Mouse (Mus musculus): ENCODE measurements around the gene Zmym2. TPM values are rescaled to one million over a fixed set of nuclear protein-coding genes. Genes with fewer than 3 reads are reported as not detected.

Zmym2 gene
- total RNA-seq, 2 experiments from 2014 or later: 35.2 to 37.1 TPM

DNA sequence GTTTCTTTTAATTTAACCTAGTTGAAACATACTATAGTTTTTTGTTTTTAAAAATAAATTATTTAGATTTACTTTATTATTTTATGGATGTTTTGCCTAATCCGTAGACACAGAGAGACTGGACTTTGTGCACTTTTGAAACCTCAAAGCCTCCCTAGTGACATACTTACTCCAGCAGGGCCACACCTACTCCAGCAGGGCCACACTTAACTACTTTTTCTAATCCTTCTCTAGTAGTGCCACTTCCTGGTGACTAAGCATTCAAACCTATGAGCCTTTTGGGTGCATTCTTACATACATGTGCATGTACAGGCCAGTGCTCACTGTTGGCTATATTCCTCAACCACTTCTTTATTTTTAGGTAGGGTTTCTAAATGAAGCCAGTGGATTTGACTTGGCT, 19.2 kb downstream of the Zmym2 start:
- DNase-seq (ENCODE audit: low spot score): no peak

DNA sequence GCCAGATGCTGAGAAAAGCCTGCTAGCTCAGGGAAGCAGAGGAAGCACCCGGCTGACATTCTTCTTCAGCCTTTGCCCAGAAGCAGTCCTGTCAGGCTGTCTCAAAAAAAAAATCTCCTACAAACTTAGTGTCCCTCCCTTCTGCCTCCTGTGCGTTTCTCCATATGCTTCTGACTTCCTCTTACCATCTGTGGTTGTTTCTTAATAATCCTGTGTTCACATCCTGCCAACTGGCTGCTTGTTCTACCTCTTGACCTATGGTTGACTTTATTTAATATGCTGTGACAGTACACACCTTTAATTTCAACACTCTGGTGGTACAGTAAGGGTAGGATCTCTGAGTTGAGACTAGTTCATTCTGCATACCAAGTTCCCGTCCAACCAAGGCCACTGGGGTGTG, 32.1 kb downstream of the Zmym2 start:
- DNase-seq (ENCODE audit: low spot score): no peak

DNA sequence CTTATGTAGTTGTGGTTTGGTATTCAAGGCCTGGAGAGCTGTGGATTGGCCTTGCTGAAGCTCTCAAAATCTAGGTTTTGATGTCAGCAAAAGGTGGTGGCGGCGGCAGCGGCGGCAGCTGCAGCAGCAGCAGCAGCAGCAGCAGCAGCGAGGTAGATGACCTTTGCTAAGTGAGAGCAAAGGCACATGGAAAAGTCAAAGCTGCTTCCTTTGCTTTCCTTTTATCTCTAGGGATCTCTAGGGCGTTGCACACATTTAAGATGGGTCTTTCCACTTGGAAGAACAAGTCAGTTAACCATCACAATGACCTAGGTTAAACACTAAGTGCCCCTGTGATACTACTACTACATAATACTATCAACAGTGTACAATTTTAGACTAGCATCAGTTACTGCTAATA, 49.0 kb downstream of the Zmym2 start:
- DNase-seq (ENCODE audit: low spot score): no peak

DNA sequence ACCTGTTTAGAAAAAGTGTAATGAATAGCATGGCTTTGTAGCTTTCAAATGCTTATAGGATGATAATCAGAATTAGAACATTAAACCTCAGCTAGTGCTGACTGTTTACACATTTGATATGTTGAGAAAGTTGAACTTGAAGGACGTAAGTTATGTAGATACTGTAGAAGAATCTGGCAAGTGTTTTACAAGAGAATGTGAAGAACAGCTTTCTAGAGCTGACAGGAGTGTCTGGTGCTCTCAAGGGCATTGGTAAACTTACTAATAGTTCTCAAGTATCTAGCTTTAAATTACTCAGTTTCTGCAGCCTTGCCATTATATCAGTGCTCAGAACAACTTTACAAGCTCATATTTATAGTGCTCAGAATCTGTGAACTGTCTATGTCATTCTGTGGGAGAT, 53.5 kb downstream of the Zmym2 start:
- DNase-seq (ENCODE audit: low spot score): no peak

DNA sequence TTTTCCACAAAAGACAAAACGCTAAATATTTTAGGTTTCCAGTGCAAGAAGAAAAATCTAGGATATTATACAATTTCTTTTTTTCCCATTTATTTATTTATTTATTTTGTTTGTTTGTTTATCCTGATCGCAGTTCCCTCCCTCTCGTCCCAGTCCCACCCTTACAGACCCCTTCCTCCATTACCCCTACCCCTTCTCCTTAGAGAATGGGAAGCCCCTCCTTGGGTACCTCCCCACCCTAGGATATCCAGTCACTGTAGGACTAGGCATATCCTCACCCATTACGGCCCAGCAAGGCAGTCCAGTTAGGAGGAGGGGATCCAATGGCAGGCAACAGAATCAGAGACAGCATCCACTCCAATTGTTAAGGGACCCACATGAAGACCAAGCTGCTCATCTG, 66.5 kb downstream of the Zmym2 start:
- no peak for DNase-seq (ENCODE audit: low spot score)

DNA sequence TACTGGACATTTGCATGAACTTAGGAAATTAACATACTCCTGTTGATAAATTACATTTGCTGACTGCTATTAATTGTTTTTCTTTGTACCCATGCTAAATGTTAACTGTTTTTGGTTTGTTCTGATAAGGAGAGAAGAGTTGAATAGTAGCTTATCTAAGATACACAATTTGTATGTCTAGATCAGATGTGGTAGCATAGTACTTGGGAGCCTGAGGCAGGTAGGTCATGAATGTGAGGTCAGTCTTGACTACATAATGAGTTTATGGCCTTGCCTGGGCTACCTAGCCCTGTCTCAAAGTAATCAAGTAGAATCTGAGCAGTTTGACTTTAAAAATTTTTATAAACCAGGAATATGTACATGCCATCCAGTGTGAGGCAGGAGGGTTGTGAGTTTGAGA, 67.9 kb downstream of the Zmym2 start:
- DNase-seq (ENCODE audit: low spot score): no peak

DNA sequence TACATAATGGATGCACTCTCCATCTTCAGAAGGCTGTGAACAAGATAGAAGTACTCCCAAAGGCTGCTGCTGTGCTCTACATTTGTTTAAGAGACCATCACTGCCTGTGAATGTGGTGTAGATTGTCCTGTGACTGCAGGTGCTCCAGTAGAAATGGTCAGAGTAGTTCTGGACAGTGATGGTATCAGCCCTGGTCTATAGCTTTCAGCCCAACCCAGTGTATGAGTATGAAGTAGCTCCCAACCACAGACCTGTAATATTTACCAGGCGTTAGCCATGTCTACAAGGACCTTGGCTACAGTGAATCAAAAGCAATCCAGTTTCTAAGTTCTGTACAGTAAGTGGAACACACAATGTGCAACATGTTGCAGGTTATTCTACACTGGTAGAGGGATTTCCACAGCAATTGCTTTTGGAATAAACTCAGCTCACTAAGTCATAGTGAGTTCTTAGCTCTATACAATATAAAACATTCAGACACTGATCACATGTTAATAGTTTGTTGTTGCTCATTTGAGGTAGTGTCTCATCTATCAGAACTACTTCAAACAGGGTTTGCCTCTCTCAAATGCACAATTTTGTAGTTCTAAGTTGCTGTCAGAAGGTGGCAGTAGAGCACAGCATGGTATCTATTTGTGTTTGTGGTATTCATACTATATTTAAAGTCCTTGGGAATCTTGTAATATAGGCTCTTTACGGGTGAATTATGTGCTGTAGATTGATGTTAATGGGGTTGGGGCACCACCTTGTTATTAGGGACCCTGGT, 77.7 kb downstream of the Zmym2 start:
- DNase-seq (ENCODE audit: low spot score): peak; percentile 30

DNA sequence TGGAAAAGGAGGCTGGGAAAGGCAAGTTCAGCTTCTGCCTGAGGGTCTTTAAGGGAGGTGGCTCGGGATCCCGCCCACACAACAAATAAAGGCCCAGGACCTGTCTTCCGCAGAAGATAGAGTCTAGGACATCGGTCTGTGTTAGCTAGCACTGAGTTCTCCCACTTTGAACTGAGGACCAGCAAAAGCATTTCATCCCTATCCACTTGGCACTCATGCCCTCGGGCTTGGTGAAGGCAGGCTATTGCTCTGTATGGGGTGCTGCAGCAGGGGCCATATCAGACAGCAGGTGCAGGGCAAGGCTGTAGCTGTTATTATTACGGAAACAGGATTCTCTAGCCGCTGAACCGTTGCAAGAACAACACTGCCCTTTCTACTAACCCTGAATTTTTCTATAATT, 83.2 kb downstream of the Zmym2 start:
- no peak for DNase-seq (ENCODE audit: low spot score)

DNA sequence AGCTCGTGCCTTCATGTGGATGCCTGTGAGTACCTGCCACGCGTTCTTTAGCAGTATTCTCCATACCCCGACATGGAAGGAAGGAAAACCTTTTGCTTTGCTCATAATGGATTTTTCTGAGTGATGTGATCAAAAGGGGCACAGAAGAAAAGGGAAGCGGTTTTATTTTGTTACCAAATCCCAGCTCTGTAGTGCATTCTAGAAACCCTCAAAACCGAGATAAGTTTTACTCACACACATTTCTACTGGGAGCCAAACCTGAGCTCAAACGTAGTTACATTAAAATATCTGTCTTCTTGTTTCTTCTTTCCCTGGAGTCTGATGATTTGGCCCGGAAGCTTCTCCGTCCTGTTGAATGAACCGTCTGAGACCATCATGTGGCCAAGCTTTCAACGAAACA, 83.7 kb downstream of the Zmym2 start:
- DNase-seq (ENCODE audit: low spot score): no peak

DNA sequence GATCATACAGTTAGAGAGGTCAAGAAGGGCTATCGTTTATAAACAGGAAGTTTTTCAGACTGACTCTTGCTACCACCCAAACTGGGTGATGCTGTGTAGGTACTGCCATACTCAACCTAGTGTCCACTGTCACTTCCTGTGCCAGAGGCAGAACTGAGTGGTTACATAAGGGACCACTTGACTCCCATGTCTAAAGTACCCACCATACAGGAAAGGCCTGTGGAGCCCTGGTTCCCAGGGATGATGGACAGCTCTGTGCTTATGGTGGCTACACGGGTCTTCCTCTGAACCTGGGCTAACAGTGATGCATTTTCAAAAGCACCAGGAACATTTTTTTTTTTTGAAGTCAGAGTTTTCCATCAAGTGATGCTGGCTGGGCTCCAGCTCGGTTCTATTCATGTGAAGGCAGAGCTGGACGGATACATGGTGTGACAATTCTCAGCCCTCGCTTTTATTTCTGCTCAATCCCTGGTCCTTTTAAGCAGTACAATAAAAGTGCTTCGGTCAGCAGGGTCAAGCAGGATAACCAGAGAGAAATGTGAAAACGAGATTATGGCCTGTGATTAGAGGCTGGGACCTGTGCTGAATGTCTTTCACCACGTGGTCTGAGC, 91.7 kb downstream of the Zmym2 start:
- no peak for DNase-seq (ENCODE audit: low spot score)

DNA sequence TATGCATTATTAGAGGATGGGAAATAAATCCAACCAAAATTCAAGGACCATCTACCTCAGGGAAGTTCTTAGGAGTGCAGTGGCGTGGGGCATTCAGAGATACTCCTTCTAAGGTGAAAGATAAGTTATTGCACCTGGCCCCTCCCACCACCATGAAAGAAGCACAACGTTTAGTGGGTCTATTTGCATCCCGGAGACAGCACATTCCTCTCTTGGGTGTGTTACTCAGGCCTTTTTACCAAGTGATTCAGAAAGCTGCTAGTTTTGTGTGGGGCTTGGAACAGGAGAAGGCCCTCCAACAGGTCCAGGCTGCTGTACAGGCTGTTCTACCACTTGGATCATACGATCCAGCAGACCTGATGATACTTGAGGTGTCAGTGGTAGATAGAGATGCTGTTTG, 102.2 kb downstream of the Zmym2 start:
- no peak for DNase-seq (ENCODE audit: low spot score)

Other genes with a start within 250 kb of the Zmym2 start
- gene Mphosph8, start 218.4 kb upstream of the Zmym2 start, total RNA-seq (2021): 10 to 100 TPM; 12.3 to 14.4 TPM
- gene Pspc1, start 108.3 kb upstream of the Zmym2 start, total RNA-seq (2021): 10 to 100 TPM in 1 of 2 experiments, 1 to 10 TPM in 1; 8.9 to 11.2 TPM
- gene Zmym5, start 74.9 kb upstream of the Zmym2 start, total RNA-seq (2021): 10 to 100 TPM; 17.8 to 18.8 TPM
- not detected for gene Gja3, start 171.4 kb downstream of the Zmym2 start, total RNA-seq (2021)
- under 1 TPM; 0.11 to 0.83 TPM for gene Gjb2, start 218.0 kb downstream of the Zmym2 start, total RNA-seq (2021)
- not detected for gene Gm4491, start 229.2 kb downstream of the Zmym2 start, total RNA-seq (2021)
- not detected for gene Gjb6, start 247.0 kb downstream of the Zmym2 start, total RNA-seq (2021)

Measured in gastrocnemius, adult 18-20 months (tissue).